16 mouse cellular contexts compared by ENCODE assay signal in the genomic region with DNA sequence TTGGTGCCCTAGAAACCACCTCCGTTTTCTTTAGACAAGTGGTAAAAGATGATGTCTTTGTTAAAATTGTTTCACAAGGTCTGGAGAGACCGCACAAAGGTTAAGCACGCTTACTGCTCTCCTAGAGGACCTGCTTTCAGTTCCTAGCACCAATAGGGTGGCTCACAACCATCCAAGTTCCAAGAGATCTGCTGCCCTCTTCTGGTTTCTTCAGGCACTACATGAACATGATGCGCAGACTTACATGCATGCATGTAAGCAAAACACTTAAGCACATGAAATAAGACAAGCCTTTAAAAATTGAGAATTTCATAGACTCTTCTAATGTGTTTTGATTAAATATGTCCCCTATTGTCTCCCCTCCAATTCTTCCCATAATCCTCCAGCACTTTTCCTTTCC. TPM values are rescaled to one million over a fixed set of nuclear protein-coding genes. Genes with fewer than 3 reads are reported as not detected.
DNase-seq lines count a peak whose midpoint lies in the region; ATAC-seq and TF ChIP-seq lines count a peak whose summit lies in the region.
"Had no signal": no experiment of that assay in that cellular context is flagged by ENCODE, and none has a peak within 500 bp of the region (broad histone marks: within the 10 kb centered on the region; RNA-seq: fewer than 3 reads in every experiment).

No protein-coding gene starts in this region.

- no peak for TF ChIP-seq EP300 in heart, adult 2 months (IDR thresholded peaks at IDR 0.05; ENCODE audit: insufficient read depth, low read depth, low read length)

- TF ChIP-seq CTCF in heart, adult 2 months (IDR thresholded peaks at IDR 0.05), result peak; percentile 40

- WGBS in heart, adult 2 months, result 94% methylated on average over 4 of the region's 4 CpGs
- 86% methylated on average over 4 of the region's 4 CpGs for WGBS in heart, embryonic 12.5 days
- WGBS in midbrain, embryonic 13.5 days, result 95% methylated on average over 4 of the region's 4 CpGs

- ATAC-seq in heart, embryonic 12.5 days (ENCODE audit: insufficient number of reproducible peaks, low FRiP score), result no peak
- ATAC-seq in midbrain, embryonic 13.5 days, result no peak

- peaks cover 3% of the 10 kb centered on the region; the same call in 1 of the 2 replicates for H3K27me3 ChIP-seq in heart, adult 2 months (ENCODE audit: control insufficient read depth, insufficient read depth, low read length)
- H3K27me3 ChIP-seq in heart, embryonic 12.5 days (replicated peaks), result peaks cover 42% of the 10 kb centered on the region
- H3K27me3 ChIP-seq in midbrain, embryonic 13.5 days, result peaks cover 26% of the 10 kb centered on the region

- intact Hi-C loops in heart, adult 2 months (cut with DNase I), result no loop called here

- no peak overlapping the region for H3K27ac ChIP-seq in heart, adult 2 months
- H3K27ac ChIP-seq in heart, embryonic 12.5 days (ENCODE audit: poor library complexity, severe bottlenecking), result no peak overlapping the region
- no peak overlapping the region for H3K27ac ChIP-seq in midbrain, embryonic 13.5 days
- H3K27ac ChIP-seq: heart, embryonic 10.5 days; hindbrain, embryonic 13.5 days had no signal

- H3K4me3 ChIP-seq in heart, adult 2 months, result no peak overlapping the region
- H3K4me3 ChIP-seq in heart, embryonic 12.5 days, result no peak overlapping the region
- H3K4me3 ChIP-seq in midbrain, embryonic 13.5 days (replicated peaks), result no peak overlapping the region
- H3K4me3 ChIP-seq: heart, embryonic 10.5 days; hindbrain, embryonic 13.5 days had no signal

- no peak overlapping the region for H3K4me2 ChIP-seq in heart, embryonic 12.5 days
- H3K4me2 ChIP-seq in midbrain, embryonic 13.5 days (replicated peaks), result no peak overlapping the region
- H3K4me2 ChIP-seq: hindbrain, embryonic 13.5 days; midbrain, embryonic 11.5 days had no signal

- peaks cover 15% of the 10 kb centered on the region for H3K9me3 ChIP-seq in heart, embryonic 12.5 days (replicated peaks)
- 0 out of 2 replicates have a peak, but pooled peaks cover 4% of the 10 kb centered on the region for H3K9me3 ChIP-seq in midbrain, embryonic 13.5 days
- H3K9me3 ChIP-seq: hindbrain, embryonic 13.5 days had no signal

- no peaks in the 10 kb centered on the region for H3K79me2 ChIP-seq in heart, adult 2 months (replicated peaks; ENCODE audit: control insufficient read depth, insufficient read depth, low read length)

- DNase-seq in heart, adult 2 months, result no peak
- DNase-seq in thymus, postnatal 14 days, result peak; percentile 38
- DNase-seq in thymus, adult 18-20 months, result no peak
- DNase-seq in ZHBTc4 (ENCODE audit: low read depth, low spot score), result peak; percentile 72
- peak; percentile 30 for DNase-seq in thymus, postnatal 4 days
- no peak for DNase-seq in testis, postnatal 14 days (ENCODE audit: low spot score)
- DNase-seq: cerebellum, postnatal 36 days; layer of hippocampus, postnatal 36 days had no signal

- H3K4me1 ChIP-seq in heart, adult 2 months (ENCODE audit: control insufficient read depth, insufficient read depth, low read length), result no peaks in the 10 kb centered on the region
- 0 out of 2 replicates have a peak, but pooled peaks cover 4% of the 10 kb centered on the region for H3K4me1 ChIP-seq in heart, embryonic 12.5 days (replicated peaks)
- peaks cover 22% of the 10 kb centered on the region for H3K4me1 ChIP-seq in midbrain, embryonic 13.5 days (replicated peaks)

- no peaks in the 10 kb centered on the region for H3K36me3 ChIP-seq in heart, adult 2 months (ENCODE audit: control insufficient read depth, insufficient read depth, low read length)
- no peaks in the 10 kb centered on the region for H3K36me3 ChIP-seq in heart, embryonic 12.5 days
- H3K36me3 ChIP-seq in midbrain, embryonic 13.5 days, result no peaks in the 10 kb centered on the region
- H3K36me3 ChIP-seq: heart, embryonic 10.5 days; hindbrain, embryonic 13.5 days had no signal

- no peak overlapping the region for H3K9ac ChIP-seq in heart, adult 2 months (ENCODE audit: low read depth, low read length)
- no peak overlapping the region for H3K9ac ChIP-seq in heart, embryonic 12.5 days
- no peak overlapping the region for H3K9ac ChIP-seq in midbrain, embryonic 13.5 days (replicated peaks)
- H3K9ac ChIP-seq: hindbrain, embryonic 13.5 days had no signal

- TF ChIP-seq POLR2A in heart, adult 2 months (IDR thresholded peaks at IDR 0.05; ENCODE audit: insufficient read depth, low read depth, low read length), result no peak

RNA-seq across cellular contexts. Expression of gene Zfp800, which starts 2.0 kb away (rescaled TPM):
- 10 to 100 TPM in 1 of 2 experiments, 1 to 10 TPM in 1; 9.7 to 11.2 TPM for total RNA-seq in heart, adult 2 months (2021)
- polyA plus RNA-seq in heart, adult 2 months (2012; rRNA removed), result 1.3 and 1.6 TPM in 2 replicates
- 16.8 and 17.1 TPM in 2 replicates for polyA plus RNA-seq in heart, embryonic 12.5 days (2016; fragmentation: Nextera tagmentation; extraction: Ambion mirVana)
- 24.1 and 28.6 TPM in 2 replicates for polyA plus RNA-seq in midbrain, embryonic 13.5 days (2015; fragmentation: Nextera tagmentation; extraction: Ambion mirVana)

RNA-seq across cellular contexts. Expression of gene Arf5, which starts 23.6 kb away (rescaled TPM):
- total RNA-seq in heart, adult 2 months (2021), result 100 to 1,000 TPM; 150 to 162 TPM
- 239 and 248 TPM in 2 replicates for polyA plus RNA-seq in heart, adult 2 months (2012; rRNA removed)
- 239 TPM in 2 replicates for polyA plus RNA-seq in heart, embryonic 12.5 days (2016; fragmentation: Nextera tagmentation; extraction: Ambion mirVana)
- polyA plus RNA-seq in midbrain, embryonic 13.5 days (2015; fragmentation: Nextera tagmentation; extraction: Ambion mirVana), result 357 and 363 TPM in 2 replicates

RNA-seq across cellular contexts. Expression of gene Fscn3, which starts 27.8 kb away (rescaled TPM):
- total RNA-seq in heart, adult 2 months (2021), result not detected
- 0.20 TPM in 1 of 2 replicates, not detected in the other for polyA plus RNA-seq in heart, adult 2 months (2012; rRNA removed)
- polyA plus RNA-seq in heart, embryonic 12.5 days (2016; fragmentation: Nextera tagmentation; extraction: Ambion mirVana), result not detected in 2 replicates
- 0.16 TPM in 1 of 2 replicates, not detected in the other for polyA plus RNA-seq in midbrain, embryonic 13.5 days (2015; fragmentation: Nextera tagmentation; extraction: Ambion mirVana)
- polyA plus RNA-seq: heart, embryonic 10.5 days; hindbrain, embryonic 13.5 days; kidney, embryonic 14.5 days; midbrain, embryonic 11.5 days; neural tube, embryonic 14.5 days had no signal

RNA-seq across cellular contexts. Expression of gene Gcc1, which starts 28.4 kb away (rescaled TPM):
- total RNA-seq in heart, adult 2 months (2021), result 1 to 10 TPM; 8.4 to 9.8 TPM
- polyA plus RNA-seq in heart, adult 2 months (2012; rRNA removed), result 3.2 and 3.6 TPM in 2 replicates
- polyA plus RNA-seq in heart, embryonic 12.5 days (2016; fragmentation: Nextera tagmentation; extraction: Ambion mirVana), result 8.5 and 10.1 TPM in 2 replicates
- 13.2 and 14.2 TPM in 2 replicates for polyA plus RNA-seq in midbrain, embryonic 13.5 days (2015; fragmentation: Nextera tagmentation; extraction: Ambion mirVana)

RNA-seq across cellular contexts. Expression of gene Pax4, which starts 49.4 kb away (rescaled TPM):
- not detected for total RNA-seq in heart, adult 2 months (2021)
- polyA plus RNA-seq in heart, adult 2 months (2012; rRNA removed), result not detected in 2 replicates
- not detected in 2 replicates for polyA plus RNA-seq in heart, embryonic 12.5 days (2016; fragmentation: Nextera tagmentation; extraction: Ambion mirVana)
- not detected in 2 replicates for polyA plus RNA-seq in midbrain, embryonic 13.5 days (2015; fragmentation: Nextera tagmentation; extraction: Ambion mirVana)
- total RNA-seq: layer of hippocampus, postnatal 36 days had no signal
- polyA plus RNA-seq: heart, embryonic 10.5 days; hindbrain, embryonic 13.5 days; kidney, embryonic 14.5 days; liver, embryonic 16.5 days; midbrain, embryonic 11.5 days; neural tube, embryonic 14.5 days had no signal

Comparison
In these comparisons a context has a peak if more than half of its experiments do, and no peak if none do; other contexts are left out.
1. DNase-seq: peak in thymus, postnatal 14 days (single experiment), ZHBTc4 (single experiment) and thymus, postnatal 4 days (single experiment); none in heart, adult 2 months (0 of 2), thymus, adult 18-20 months (0 of 2) and testis, postnatal 14 days (single experiment).